Comparison of ENCODE assay signal across 11 mouse cellular contexts in genomic region chr2:160804794-160805527, GRCm38 (mm10).
A peak's percentile ranks its signal among the peaks of the same experiment; 100 is the strongest.
DNase-seq lines count a peak whose midpoint lies in the region; ATAC-seq and TF ChIP-seq lines count a peak whose summit lies in the region.
"Had no signal": no experiment of that assay in that cellular context is flagged by ENCODE, and none has a peak within 500 bp of the region (broad histone marks: within the 10 kb centered on the region; RNA-seq: fewer than 3 reads in every experiment).

No protein-coding gene starts in this region.

- WGBS in forebrain, postnatal 0 days = 65% methylated on average over 4 of the region's 4 CpGs
- 68% methylated on average over 4 of the region's 4 CpGs for WGBS in forebrain, embryonic 16.5 days

- no peak for DNase-seq in forebrain, postnatal 0 days
- peak; percentile 28 to 65 for DNase-seq in lung, adult 18-20 months
- no peak for DNase-seq in lung, postnatal 4 days
- peak; percentile 34 to 62 for DNase-seq in heart, postnatal 36 days
- DNase-seq in mesoderm, embryonic 11.5 days (ENCODE audit: low read depth, low spot score) = peak; percentile 23
- no peak for DNase-seq in spleen, postnatal 10 days (ENCODE audit: low spot score in 2 of 2)
- DNase-seq in left cerebral cortex, adult 11 months (ENCODE audit: low spot score) = no peak
- DNase-seq: cerebellum, adult 18-20 months; thymus, adult 18-20 months had no signal

- no peak overlapping the region for H3K4me2 ChIP-seq in forebrain, postnatal 0 days (ENCODE audit: low read depth)
- H3K4me2 ChIP-seq in forebrain, embryonic 16.5 days (ENCODE audit: low read length) = no peak overlapping the region

- peaks cover 5% of the 10 kb centered on the region; the same call in 1 of the 2 replicates for H3K4me1 ChIP-seq in forebrain, postnatal 0 days (ENCODE audit: insufficient read depth)
- H3K4me1 ChIP-seq in forebrain, embryonic 16.5 days (replicated peaks; ENCODE audit: control insufficient read depth, insufficient read depth, low read length) = peaks cover 4% of the 10 kb centered on the region; the same call in 1 of the 2 replicates

- no peaks in the 10 kb centered on the region for H3K27me3 ChIP-seq in forebrain, postnatal 0 days (ENCODE audit: insufficient read depth, low read length)
- H3K27me3 ChIP-seq in forebrain, embryonic 16.5 days (replicated peaks; ENCODE audit: control insufficient read depth, insufficient read depth, low read length) = no peaks in the 10 kb centered on the region

- H3K36me3 ChIP-seq in forebrain, postnatal 0 days (ENCODE audit: insufficient read depth) = no peaks in the 10 kb centered on the region
- no peaks in the 10 kb centered on the region for H3K36me3 ChIP-seq in forebrain, embryonic 16.5 days (ENCODE audit: control insufficient read depth, insufficient read depth)

- H3K9ac ChIP-seq in forebrain, postnatal 0 days = no peak overlapping the region
- H3K9ac ChIP-seq in forebrain, embryonic 16.5 days (replicated peaks; ENCODE audit: low read depth, low read length) = no peak overlapping the region

- peak overlapping the region; percentile 57; the same call in 1 of the 2 replicates for H3K27ac ChIP-seq in forebrain, postnatal 0 days (ENCODE audit: low read depth, low read length)
- no peak overlapping the region for H3K27ac ChIP-seq in forebrain, embryonic 16.5 days (ENCODE audit: low read length)

- no peaks in the 10 kb centered on the region for H3K9me3 ChIP-seq in forebrain, postnatal 0 days (ENCODE audit: low read length)
- H3K9me3 ChIP-seq in forebrain, embryonic 16.5 days (ENCODE audit: control insufficient read depth, low read length) = no peaks in the 10 kb centered on the region

- no peak for ATAC-seq in forebrain, postnatal 0 days
- ATAC-seq in forebrain, embryonic 16.5 days = no peak

- no peak for TF ChIP-seq CTCF in forebrain, postnatal 0 days (IDR thresholded peaks at IDR 0.05; ENCODE audit: low read depth)

- H3K4me3 ChIP-seq in forebrain, postnatal 0 days (ENCODE audit: low read depth, low read length) = no peak overlapping the region
- no peak overlapping the region for H3K4me3 ChIP-seq in forebrain, embryonic 16.5 days (replicated peaks; ENCODE audit: low read length)
- H3K4me3 ChIP-seq: erythroblast, embryonic 14.5 days had no signal

- intact Hi-C loops in heart, postnatal 36 days (cut with DNase I) = loop anchor here (5.0 kb wide), 1 partner anchor 38 kb away; no protein-coding TSS in a partner anchor

Comparison
In these comparisons a context has a peak if more than half of its experiments do, and no peak if none do; other contexts are left out.
1. DNase-seq: peak in lung, adult 18-20 months (2 of 2), heart, postnatal 36 days (2 of 2) and mesoderm, embryonic 11.5 days (single experiment); none in forebrain, postnatal 0 days (single experiment), lung, postnatal 4 days (0 of 2), spleen, postnatal 10 days (0 of 2) and left cerebral cortex, adult 11 months (single experiment).